Mouse (Mus musculus): ENCODE results near the gene Sat2. TPM values are rescaled to one million over a fixed set of nuclear protein-coding genes. Genes with fewer than 3 reads are reported as not detected.
"Not testable (repeated sequence)": the region's sequence is repeated elsewhere in the genome, so short reads cannot be mapped to it uniquely, and the experiment has no call there.

The Sat2 gene
- polyA plus RNA-seq, 1 experiment from 2014 or later: 31.3 TPM

GRCm38 (mm10) chr11:69610899-69611298, 10.9 kb upstream of the Sat2 start:
- no peaks in the 10 kb centered on the region for H3K9me3 ChIP-seq (replicated peaks; ENCODE audit: low read length)
- no peak overlapping the region for H3K9ac ChIP-seq (ENCODE audit: low read depth, low read length)
- H3K4me3 ChIP-seq (replicated peaks; ENCODE audit: low read depth, low read length): no peak overlapping the region
- ATAC-seq (replicated peaks; ENCODE audit: low FRiP score, low read depth) (no peak), DNase-seq (ENCODE audit: low spot score) (no peak)
- no peak for TF ChIP-seq CTCF (IDR thresholded peaks at IDR 0.05; ENCODE audit: low read depth)
- 65% methylated on average over 4 of the region's 4 CpGs for whole genome bisulfite sequencing
- no peak overlapping the region for H3K4me2 ChIP-seq (ENCODE audit: low read length)
- no peaks in the 10 kb centered on the region for H3K36me3 ChIP-seq (ENCODE audit: insufficient read depth, low read length)
- no peaks in the 10 kb centered on the region for H3K27me3 ChIP-seq (ENCODE audit: insufficient read depth, low read length)
- no peak overlapping the region for H3K27ac ChIP-seq
- peaks cover 5% of the 10 kb centered on the region; the same call in 1 of the 2 replicates for H3K4me1 ChIP-seq (replicated peaks; ENCODE audit: insufficient read depth, low read length)

- Histone ChIP-seq H3K4me3 (replicated peaks; ENCODE audit: low read depth, low read length) (no peak overlapping the region; the same call in 1 of the 2 replicates), H3K36me3 (ENCODE audit: insufficient read depth, low read length) (no peaks in the 10 kb centered on the region), H3K4me2 (ENCODE audit: low read length) (peak overlapping the region; percentile 27; the same call in 1 of the 2 replicates), H3K9me3 (replicated peaks; ENCODE audit: low read length) (no peaks in the 10 kb centered on the region), H3K27ac (0 out of 2 replicates have a peak overlapping the region, but pooled peaks have one; percentile 28), H3K9ac (ENCODE audit: low read depth, low read length) (peak overlapping the region; percentile 9; the same call in 1 of the 2 replicates), H3K27me3 (ENCODE audit: insufficient read depth, low read length) (no peaks in the 10 kb centered on the region), H3K4me1 (replicated peaks; ENCODE audit: insufficient read depth, low read length) (peaks cover 5% of the 10 kb centered on the region; the same call in 1 of the 2 replicates)
- peak; percentile 94 for TF ChIP-seq CTCF (IDR thresholded peaks at IDR 0.05; ENCODE audit: low read depth)
- ATAC-seq (replicated peaks; ENCODE audit: low FRiP score, low read depth) (no peak), DNase-seq (ENCODE audit: low spot score) (peak; percentile 95)
- WGBS: 10% methylated on average over 18 of the region's 19 CpGs
Measured at GRCm38 (mm10) chr11:69613553-69614256, 8.1 kb upstream of the Sat2 start.

- ATAC-seq (replicated peaks; ENCODE audit: low FRiP score, low read depth); H3K4me3 ChIP-seq (replicated peaks; ENCODE audit: low read depth, low read length); H3K27me3 ChIP-seq (ENCODE audit: insufficient read depth, low read length); H3K4me1 ChIP-seq (replicated peaks; ENCODE audit: insufficient read depth, low read length); DNase-seq (ENCODE audit: low spot score); H3K9ac ChIP-seq (ENCODE audit: low read depth, low read length); H3K27ac ChIP-seq; H3K9me3 ChIP-seq (replicated peaks; ENCODE audit: low read length); H3K36me3 ChIP-seq (ENCODE audit: insufficient read depth, low read length): not testable (repeated sequence)
- WGBS: 55% methylated on average over 11 of the region's 11 CpGs
- H3K4me2 ChIP-seq (ENCODE audit: low read length): peak overlapping the region; percentile 27; the same call in 1 of the 2 replicates
Measured at GRCm38 (mm10) chr11:69614257-69614588, 7.6 kb upstream of the Sat2 start.

- Histone ChIP-seq H3K9me3 (replicated peaks; ENCODE audit: low read length) (no peaks in the 10 kb centered on the region), H3K4me3 (replicated peaks; ENCODE audit: low read depth, low read length) (no peak overlapping the region), H3K9ac (ENCODE audit: low read depth, low read length) (no peak overlapping the region), H3K4me1 (replicated peaks; ENCODE audit: insufficient read depth, low read length) (peaks cover 8% of the 10 kb centered on the region; the same call in 1 of the 2 replicates), H3K36me3 (ENCODE audit: insufficient read depth, low read length) (no peaks in the 10 kb centered on the region), H3K4me2 (ENCODE audit: low read length) (no peak overlapping the region), H3K27ac (no peak overlapping the region), H3K27me3 (ENCODE audit: insufficient read depth, low read length) (no peaks in the 10 kb centered on the region)
- DNase-seq (ENCODE audit: low spot score) (no peak), ATAC-seq (replicated peaks; ENCODE audit: low FRiP score, low read depth) (no peak)
- TF ChIP-seq CTCF (IDR thresholded peaks at IDR 0.05; ENCODE audit: low read depth): no peak
- 30% methylated on average over 10 of the region's 10 CpGs for WGBS
Measured at GRCm38 (mm10) chr11:69616781-69617180, 5.0 kb upstream of the Sat2 start.

GRCm38 (mm10) chr11:69617805-69618204, 4.0 kb upstream of the Sat2 start, which contains the start of gene Shbg:
Shbg (minus strand) TSS chr11:69617905.
- no peaks in the 10 kb centered on the region for H3K9me3 ChIP-seq (replicated peaks; ENCODE audit: low read length)
- H3K4me3 ChIP-seq (replicated peaks; ENCODE audit: low read depth, low read length): no peak within 1 kb of the TSS
- H3K27me3 ChIP-seq (ENCODE audit: insufficient read depth, low read length): no peaks in the 10 kb centered on the region
- H3K9ac ChIP-seq (ENCODE audit: low read depth, low read length): no peak within 1 kb of the TSS
- H3K4me1 ChIP-seq (replicated peaks; ENCODE audit: insufficient read depth, low read length): peaks cover 14% of the 10 kb centered on the region; the same call in 1 of the 2 replicates
- no peaks in the 10 kb centered on the region for H3K36me3 ChIP-seq (ENCODE audit: insufficient read depth, low read length)
- DNase-seq (ENCODE audit: low spot score) (no peak), ATAC-seq (replicated peaks; ENCODE audit: low FRiP score, low read depth) (no peak)
- H3K27ac ChIP-seq: no peak within 1 kb of the TSS
- no peak within 1 kb of the TSS for H3K4me2 ChIP-seq (ENCODE audit: low read length)
- no peak for TF ChIP-seq CTCF (IDR thresholded peaks at IDR 0.05; ENCODE audit: low read depth)
- 51% methylated on average over 5 of the region's 5 CpGs for WGBS

GRCm38 (mm10) chr11:69620394-69621081, 1.3 kb upstream of the Sat2 start:
- Histone ChIP-seq H3K27me3 (ENCODE audit: insufficient read depth, low read length) (no peaks in the 10 kb centered on the region), H3K4me2 (ENCODE audit: low read length) (no peak overlapping the region), H3K4me3 (replicated peaks; ENCODE audit: low read depth, low read length) (no peak overlapping the region), H3K27ac (no peak overlapping the region), H3K4me1 (replicated peaks; ENCODE audit: insufficient read depth, low read length) (peaks cover 8% of the 10 kb centered on the region; the same call in 1 of the 2 replicates), H3K9ac (ENCODE audit: low read depth, low read length) (no peak overlapping the region), H3K36me3 (ENCODE audit: insufficient read depth, low read length) (no peaks in the 10 kb centered on the region), H3K9me3 (replicated peaks; ENCODE audit: low read length) (no peaks in the 10 kb centered on the region)
- no peak for ATAC-seq (replicated peaks; ENCODE audit: low FRiP score, low read depth)
- 73% methylated on average over 7 of the region's 7 CpGs for WGBS
- DNase-seq (ENCODE audit: low spot score): no peak
- no peak for TF ChIP-seq CTCF (IDR thresholded peaks at IDR 0.05; ENCODE audit: low read depth)

Measured in kidney, postnatal 0 days (tissue).